Mouse (Mus musculus) olfactory bulb, adult 2 months (tissue): ENCODE results near the gene Emid1. TPM values are rescaled to one million over a fixed set of nuclear protein-coding genes. Genes with fewer than 3 reads are reported as not detected.

ENCODE experiments used
- H3K27ac ChIP-seq: fragments of 200-500 bp; 2 replicates; pipeline ENCODE4 v1.5.1; 2012; ENCODE audit warnings: low read depth, low read length; ENCODE audit not compliant: insufficient read depth
- H3K4me1 ChIP-seq: fragments of 200-500 bp; 2 replicates; pipeline ENCODE4 v1.6.1; 2012; ENCODE audit warnings: low read length; ENCODE audit not compliant: control insufficient read depth, insufficient read depth
- H3K4me3 ChIP-seq: fragments of 200-500 bp; 2 replicates; pipeline ENCODE4 v1.5.1; 2012; ENCODE audit warnings: mild to moderate bottlenecking, low read depth, low read length, moderate library complexity; ENCODE audit not compliant: insufficient read depth
- CTCF ChIP-seq: fragments of 200-500 bp; IDR thresholded peaks from 2 replicates; pipeline ENCODE4 v1.5.1; 2012; ENCODE audit warnings: low read depth, mild to moderate bottlenecking, low read length, moderate library complexity; ENCODE audit not compliant: insufficient read depth
- POLR2A ChIP-seq: fragments of 200-500 bp; IDR thresholded peaks from 2 replicates; pipeline ENCODE4 v1.6.1; 2012; ENCODE audit warnings: mild to moderate bottlenecking, low read depth, low read length, moderate library complexity; ENCODE audit not compliant: insufficient read depth
- whole genome bisulfite sequencing: fragments of 180-500 bp; shearing (Covaris S2); methylation state at CpG from one replicate; pipeline ENCODE4 v1.1.7; 2018; 5-methylcytosine and 5-hydroxymethylcytosine counted together
- polyA plus RNA-seq: library from polyadenylated mRNA; stranded (reverse); fragments of >200 nt; gene quantifications from 2 replicates; pipeline ENCODE4 v1.2.4, GENCODE M21; 2012; ENCODE audit warnings: low replicate concordance; ENCODE audit not compliant: missing spikeins, insufficient read depth, insufficient read length

The Emid1 gene
- not detected in 2 replicates for polyA plus RNA-seq

DNA sequence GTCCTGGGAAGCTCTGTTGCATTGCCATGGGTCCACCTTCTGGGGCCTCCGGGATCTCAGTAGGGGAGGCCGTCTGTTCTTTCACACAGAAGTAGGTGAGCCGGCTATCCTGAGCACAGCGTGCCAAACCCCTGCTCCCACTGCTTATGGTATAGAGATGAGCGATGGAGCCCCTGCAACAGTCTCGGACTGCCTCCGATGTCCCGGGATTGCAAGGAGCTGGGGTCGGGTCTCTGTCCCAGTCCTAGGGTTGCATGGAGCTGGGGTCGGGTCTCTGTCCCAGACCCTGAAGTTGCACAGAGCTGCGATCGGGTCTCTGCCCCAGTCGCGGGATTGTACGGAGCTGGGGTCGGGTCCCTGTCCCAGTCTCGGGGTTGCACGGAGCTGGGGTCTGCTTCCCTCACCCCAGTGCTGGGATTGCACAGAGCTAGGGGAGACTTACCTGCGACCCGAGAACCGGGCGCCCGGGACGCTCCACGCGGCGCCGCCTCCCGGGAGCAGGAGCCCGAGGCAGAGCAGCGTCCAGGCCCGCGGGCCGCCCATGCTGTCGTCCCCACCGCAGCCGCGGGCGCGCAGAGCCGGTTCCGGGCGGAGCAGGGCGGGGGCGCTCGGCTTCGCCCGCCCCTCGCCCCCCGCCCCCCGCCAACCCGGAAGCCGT is at the start of gene Emid1:
Emid1 (minus strand) TSS at position 578 of the 658 bp plus-strand sequence.
- Histone ChIP-seq H3K27ac (no peak within 1 kb of the TSS), H3K4me1 (peaks cover 32% of the 10 kb centered on the region), H3K4me3 (peak within 1 kb of the TSS; percentile 37)
- 7% methylated on average over 52 of the region's 53 CpGs for WGBS
- no peak for TF ChIP-seq POLR2A
- no peak for TF ChIP-seq CTCF

DNA sequence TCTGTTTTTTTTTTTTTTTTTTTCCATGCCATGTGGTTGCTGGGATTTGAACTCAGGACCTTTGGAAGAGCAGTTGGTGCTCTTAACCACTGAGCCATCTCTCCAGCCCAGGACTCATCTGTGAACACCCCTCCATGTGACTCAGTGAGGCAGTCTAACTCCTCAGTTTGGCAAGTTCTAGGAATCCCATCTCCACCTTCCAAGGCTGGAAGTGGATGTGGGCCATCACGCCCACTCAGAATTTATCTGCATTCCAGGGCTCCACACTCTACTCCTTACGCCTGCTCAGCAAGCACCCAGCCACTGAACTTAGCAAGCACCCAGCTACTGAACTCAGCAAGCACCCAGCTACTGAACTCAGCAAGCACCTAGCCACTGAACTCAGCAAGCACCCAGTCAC is 47.8 kb upstream of the Emid1 start:
- no peak overlapping the region for H3K27ac ChIP-seq
- no peak overlapping the region for H3K4me3 ChIP-seq
- TF ChIP-seq POLR2A (no peak), CTCF (no peak)
- no peaks in the 10 kb centered on the region for H3K4me1 ChIP-seq
- 88% methylated on average over 2 of the region's 2 CpGs for WGBS

DNA sequence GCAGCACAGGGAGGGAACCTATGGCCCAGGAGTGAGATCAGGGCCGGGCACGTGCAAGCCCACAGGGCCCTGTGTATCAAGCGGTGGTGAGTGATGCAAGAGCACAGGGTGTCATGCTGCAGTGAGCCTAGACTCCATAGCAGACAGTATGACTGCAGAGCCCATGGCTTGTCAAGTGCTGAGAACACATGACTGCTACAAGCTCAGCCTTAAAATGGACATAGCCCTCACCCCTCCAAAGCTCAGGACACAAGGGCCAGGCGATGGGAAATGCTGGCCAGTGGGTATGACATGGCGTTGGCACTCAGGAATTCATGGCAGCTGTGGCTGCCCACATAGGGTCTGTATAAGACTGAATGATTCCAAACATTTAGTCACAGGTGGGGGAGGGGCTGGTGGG is 45.0 kb upstream of the Emid1 start:
- no peak overlapping the region for H3K27ac ChIP-seq
- 0 out of 2 replicates have a peak, but pooled peaks cover 4% of the 10 kb centered on the region for H3K4me1 ChIP-seq
- WGBS: 90% methylated on average over 5 of the region's 5 CpGs
- TF ChIP-seq CTCF: no peak
- no peak for TF ChIP-seq POLR2A
- no peak overlapping the region for H3K4me3 ChIP-seq

DNA sequence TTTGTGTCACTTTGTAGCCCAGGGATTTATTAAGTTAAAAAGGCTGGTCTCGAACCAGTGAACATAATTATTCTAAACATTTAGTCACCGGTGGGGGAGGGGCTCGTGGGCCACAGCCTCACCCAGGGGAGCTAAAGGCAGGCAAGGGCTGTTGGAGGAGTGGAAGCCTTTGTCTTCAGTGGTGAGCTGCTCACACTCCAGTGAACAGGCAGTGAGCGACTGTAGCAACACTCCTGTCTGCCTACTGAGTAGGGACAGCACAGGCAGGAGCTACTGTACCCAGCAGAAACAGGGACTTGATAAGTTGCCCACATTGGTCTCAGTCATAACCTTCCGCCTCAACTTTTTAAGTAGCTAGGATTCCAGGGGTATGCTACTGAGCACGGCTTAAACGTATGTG is 44.5 kb upstream of the Emid1 start:
- WGBS: 78% methylated on average over 7 of the region's 7 CpGs

DNA sequence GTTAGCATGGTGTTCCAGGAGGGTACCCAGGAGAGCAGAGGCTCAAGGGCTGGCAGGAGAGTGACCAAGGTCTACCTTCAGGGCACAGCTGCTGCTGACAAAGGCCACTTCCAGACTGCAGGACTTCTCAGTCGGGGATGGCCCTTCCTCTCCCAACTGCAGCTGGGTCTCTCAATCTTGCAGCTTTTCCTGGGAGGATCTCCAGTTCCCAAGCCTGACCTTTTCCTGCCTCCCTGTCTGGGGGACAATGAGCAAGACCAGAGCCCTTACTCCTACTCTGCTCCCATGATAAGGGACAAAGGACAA is 41.5 kb upstream of the Emid1 start:
- 71% methylated on average over 1 of the region's 1 CpGs for WGBS
- H3K27ac ChIP-seq: no peak overlapping the region
- peaks cover 10% of the 10 kb centered on the region for H3K4me1 ChIP-seq
- TF ChIP-seq POLR2A (no peak), CTCF (no peak)
- H3K4me3 ChIP-seq: no peak overlapping the region

More for the DNA sequence above, 44.5 kb upstream of the Emid1 start:
- TF ChIP-seq POLR2A (no peak), CTCF (no peak)
- Histone ChIP-seq H3K4me1 (0 out of 2 replicates have a peak, but pooled peaks cover 4% of the 10 kb centered on the region), H3K27ac (no peak overlapping the region), H3K4me3 (no peak overlapping the region)

DNA sequence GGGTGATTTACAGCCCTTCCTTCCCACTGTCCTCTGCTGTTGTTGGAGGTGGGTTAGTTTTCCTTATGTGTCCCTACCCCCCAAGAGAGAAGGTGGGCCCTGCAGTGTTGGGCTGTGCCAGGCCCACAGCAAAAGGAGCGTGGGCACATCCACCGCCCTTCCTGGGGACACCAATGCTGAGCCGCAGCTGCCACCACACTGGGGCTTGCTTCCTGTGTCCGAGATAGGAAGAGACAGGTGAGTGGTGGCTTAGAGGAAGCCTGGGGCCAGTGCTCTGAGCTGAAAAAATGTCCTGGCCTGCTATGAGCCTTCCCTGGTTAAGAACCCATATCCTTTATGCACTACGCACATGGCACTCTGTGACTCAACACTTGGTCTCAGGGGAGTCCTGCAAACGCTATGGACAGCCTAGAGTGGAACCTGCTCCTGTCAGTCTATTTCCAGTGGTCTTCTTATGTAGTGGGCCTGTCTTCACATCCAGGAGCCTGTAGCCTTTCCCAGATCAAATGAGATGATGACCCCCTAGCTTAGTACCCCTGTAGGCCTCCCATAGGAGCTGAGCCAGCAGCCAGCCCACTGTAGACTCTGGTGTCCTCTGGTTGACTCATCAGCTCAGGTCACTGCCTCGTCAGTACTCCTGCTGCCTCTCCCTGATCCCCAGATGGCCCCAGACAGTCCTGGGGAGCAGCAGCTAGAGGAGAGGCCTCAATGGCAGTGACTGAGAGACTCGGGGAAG is 41.0 kb upstream of the Emid1 start:
- 93% methylated on average over 8 of the region's 8 CpGs for WGBS
- no peak for TF ChIP-seq POLR2A
- no peak for TF ChIP-seq CTCF
- Histone ChIP-seq H3K4me3 (no peak overlapping the region), H3K4me1 (peaks cover 10% of the 10 kb centered on the region), H3K27ac (no peak overlapping the region)

DNA sequence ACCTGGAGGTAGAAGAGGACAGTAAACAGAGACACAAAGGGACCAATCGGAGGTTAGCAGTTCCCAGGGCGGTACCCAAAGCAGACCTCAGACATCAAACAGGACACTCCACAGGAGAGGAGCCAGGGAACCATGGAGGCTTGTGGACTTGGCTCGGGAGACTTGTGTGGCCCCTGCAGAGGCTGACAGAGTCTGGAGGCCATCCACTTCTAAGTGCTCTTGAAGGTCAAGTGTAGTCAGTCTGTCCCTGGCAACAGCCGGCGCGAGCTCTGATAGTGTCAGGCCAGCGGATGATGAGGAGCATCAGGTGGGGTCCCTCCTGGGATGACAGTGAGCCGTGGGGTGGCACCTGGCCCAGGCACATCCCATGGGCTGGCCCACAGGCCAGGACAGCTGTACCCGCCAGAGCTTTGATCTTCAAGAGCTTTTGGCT is 40.0 kb upstream of the Emid1 start:
- TF ChIP-seq POLR2A (no peak), CTCF (no peak)
- WGBS: 76% methylated on average over 9 of the region's 9 CpGs
- no peak overlapping the region for H3K4me3 ChIP-seq
- H3K4me1 ChIP-seq: peaks cover 10% of the 10 kb centered on the region
- no peak overlapping the region for H3K27ac ChIP-seq

DNA sequence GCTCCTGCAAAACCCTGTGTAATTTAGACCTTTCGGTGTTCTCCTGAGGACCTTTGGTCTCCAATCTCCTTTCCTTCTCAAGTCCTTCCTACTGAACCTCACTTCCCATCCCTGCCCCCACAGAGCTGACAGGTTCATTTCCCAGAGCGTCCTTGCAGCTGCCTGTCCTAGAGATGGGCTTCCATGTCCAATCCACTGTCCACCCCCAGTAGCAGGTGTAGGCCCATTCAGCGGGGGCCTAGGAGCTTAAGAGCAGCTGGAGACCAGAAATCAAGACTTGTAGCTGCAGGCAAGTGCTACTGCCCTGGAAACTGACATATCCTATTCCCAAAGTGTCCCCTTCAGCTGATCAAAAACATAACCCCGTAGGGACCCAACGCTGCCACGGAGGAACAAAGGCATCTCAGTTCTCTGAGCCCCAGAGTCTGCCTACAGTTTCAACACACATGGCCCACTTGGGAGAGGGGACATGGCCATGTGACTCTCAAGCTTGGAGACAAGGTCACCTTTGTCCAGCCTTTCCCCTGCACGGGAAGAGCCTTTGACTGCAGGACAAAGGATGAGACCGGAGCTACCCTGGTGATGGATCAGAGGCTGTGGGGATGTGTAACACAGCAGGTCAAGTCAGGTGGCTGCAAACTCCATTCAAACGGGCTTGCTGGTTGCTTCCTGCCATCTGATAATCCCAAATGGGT is 37.3 kb upstream of the Emid1 start:
- Histone ChIP-seq H3K4me3 (no peak overlapping the region), H3K27ac (no peak overlapping the region), H3K4me1 (peaks cover 21% of the 10 kb centered on the region)
- TF ChIP-seq POLR2A (no peak), CTCF (no peak)
- 59% methylated on average over 9 of the region's 9 CpGs for WGBS

DNA sequence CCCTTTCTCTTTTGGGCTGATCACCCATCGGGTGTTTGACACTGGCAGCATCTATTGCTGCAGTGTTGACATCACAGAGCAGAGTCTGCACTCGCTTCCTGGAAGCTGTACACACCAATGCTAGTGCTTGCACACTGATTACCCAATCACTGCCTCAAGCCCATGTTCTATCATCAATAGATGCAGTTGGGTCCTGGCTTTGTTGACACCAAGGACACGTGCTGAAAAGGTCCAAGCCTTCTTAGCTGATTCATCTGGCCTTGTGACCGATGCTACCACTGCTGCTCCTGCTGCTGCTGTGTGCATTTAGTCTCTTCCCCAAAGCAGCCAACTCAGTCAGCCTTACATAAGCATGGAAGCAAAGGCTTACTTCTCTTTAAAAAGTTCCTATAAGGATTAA is 36.1 kb upstream of the Emid1 start:
- H3K4me3 ChIP-seq: no peak overlapping the region
- no peak for TF ChIP-seq POLR2A
- TF ChIP-seq CTCF: no peak
- peaks cover 21% of the 10 kb centered on the region for H3K4me1 ChIP-seq
- no peak overlapping the region for H3K27ac ChIP-seq
- WGBS: 81% methylated on average over 4 of the region's 4 CpGs
